Mouse (Mus musculus): Measurements from ENCODE around the gene Pex11g. TPM values are rescaled to one million over a fixed set of nuclear protein-coding genes. Genes with fewer than 3 reads are reported as not detected.

The Pex11g gene
- polyA plus RNA-seq, 1 experiment from 2014 or later: 3.4 TPM

DNA sequence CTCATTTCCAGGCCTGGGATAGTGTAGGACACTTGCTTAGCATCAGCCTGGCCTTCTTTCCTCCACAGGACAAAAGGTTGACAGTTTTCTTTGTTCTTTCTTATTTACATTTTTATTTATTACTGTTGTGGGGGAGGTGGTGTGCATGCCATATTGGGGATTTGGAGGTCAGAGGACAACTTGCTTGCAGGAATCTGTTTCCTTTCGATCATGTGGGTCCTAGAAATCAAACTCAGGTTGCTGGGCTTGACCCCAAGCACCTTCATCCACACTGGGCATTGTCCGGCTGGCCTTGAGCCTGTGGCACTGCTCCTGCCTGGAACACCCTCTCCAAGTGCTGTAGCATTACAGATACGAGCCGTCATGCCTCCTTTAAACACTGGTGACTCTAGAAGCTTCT lies 50.6 kb downstream of the Pex11g start:
- DNase-seq (ENCODE audit: low spot score): no peak
- no peak overlapping the region for H3K27ac ChIP-seq (replicated peaks; ENCODE audit: low read depth, low read length)
- no peak for ATAC-seq (ENCODE audit: low read depth)
- H3K9me3 ChIP-seq (ENCODE audit: control insufficient read depth, low read length): no peaks in the 10 kb centered on the region
- H3K27me3 ChIP-seq (replicated peaks; ENCODE audit: control insufficient read depth, insufficient read depth, low read length): no peaks in the 10 kb centered on the region
- no peak overlapping the region for H3K9ac ChIP-seq (ENCODE audit: low read depth, low read length)
- 41% methylated on average over 4 of the region's 4 CpGs for WGBS
- no peaks in the 10 kb centered on the region for H3K36me3 ChIP-seq (ENCODE audit: control insufficient read depth, insufficient read depth, low read length)
- no peak overlapping the region for H3K4me2 ChIP-seq (ENCODE audit: low read depth, low read length)
- peaks cover 6% of the 10 kb centered on the region for H3K4me1 ChIP-seq (ENCODE audit: control insufficient read depth, insufficient read depth, low read length)
- no peak overlapping the region for H3K4me3 ChIP-seq (ENCODE audit: low read depth, low read length)

- Histone ChIP-seq H3K9ac (ENCODE audit: low read depth, low read length) (no peak overlapping the region), H3K4me3 (ENCODE audit: low read depth, low read length) (no peak overlapping the region), H3K27me3 (replicated peaks; ENCODE audit: control insufficient read depth, insufficient read depth, low read length) (no peaks in the 10 kb centered on the region), H3K36me3 (ENCODE audit: control insufficient read depth, insufficient read depth, low read length) (no peaks in the 10 kb centered on the region), H3K4me1 (ENCODE audit: control insufficient read depth, insufficient read depth, low read length) (peaks cover 6% of the 10 kb centered on the region), H3K9me3 (ENCODE audit: control insufficient read depth, low read length) (no peaks in the 10 kb centered on the region), H3K27ac (replicated peaks; ENCODE audit: low read depth, low read length) (no peak overlapping the region), H3K4me2 (ENCODE audit: low read depth, low read length) (no peak overlapping the region)
- ATAC-seq (ENCODE audit: low read depth) (no peak), DNase-seq (ENCODE audit: low spot score) (no peak)
- 87% methylated on average over 6 of the region's 6 CpGs for WGBS
These were observed 51.8 kb downstream of the Pex11g start for GRCm38 (mm10) chr8:3415661-3416060.

DNA sequence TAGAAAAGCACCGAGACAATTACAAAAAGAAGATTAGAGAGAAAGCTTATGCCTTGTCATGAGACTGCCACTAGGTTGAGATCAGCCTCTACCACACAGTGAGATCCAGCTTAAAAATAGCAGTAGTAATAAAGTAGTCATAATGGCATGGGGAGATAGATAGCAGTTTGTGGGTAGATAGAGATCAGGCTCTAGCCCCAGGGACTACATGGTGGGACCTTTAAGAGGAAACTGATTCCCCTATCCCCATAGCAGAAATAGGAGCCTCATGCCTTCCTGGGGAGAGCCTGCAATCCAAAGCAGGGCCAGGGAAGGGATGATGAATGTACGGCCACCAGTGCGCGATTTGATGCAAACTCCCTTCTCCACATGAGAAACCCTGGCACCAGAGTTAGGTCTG lies 52.2 kb downstream of the Pex11g start:
- no peaks in the 10 kb centered on the region for H3K9me3 ChIP-seq (ENCODE audit: control insufficient read depth, low read length)
- no peaks in the 10 kb centered on the region for H3K36me3 ChIP-seq (ENCODE audit: control insufficient read depth, insufficient read depth, low read length)
- H3K9ac ChIP-seq (ENCODE audit: low read depth, low read length): no peak overlapping the region
- ATAC-seq (ENCODE audit: low read depth) (no peak), DNase-seq (ENCODE audit: low spot score) (no peak)
- no peaks in the 10 kb centered on the region for H3K27me3 ChIP-seq (replicated peaks; ENCODE audit: control insufficient read depth, insufficient read depth, low read length)
- 64% methylated on average over 4 of the region's 4 CpGs for WGBS
- H3K27ac ChIP-seq (replicated peaks; ENCODE audit: low read depth, low read length): no peak overlapping the region
- no peak overlapping the region for H3K4me2 ChIP-seq (ENCODE audit: low read depth, low read length)
- H3K4me1 ChIP-seq (ENCODE audit: control insufficient read depth, insufficient read depth, low read length): peaks cover 6% of the 10 kb centered on the region
- H3K4me3 ChIP-seq (ENCODE audit: low read depth, low read length): no peak overlapping the region

DNA sequence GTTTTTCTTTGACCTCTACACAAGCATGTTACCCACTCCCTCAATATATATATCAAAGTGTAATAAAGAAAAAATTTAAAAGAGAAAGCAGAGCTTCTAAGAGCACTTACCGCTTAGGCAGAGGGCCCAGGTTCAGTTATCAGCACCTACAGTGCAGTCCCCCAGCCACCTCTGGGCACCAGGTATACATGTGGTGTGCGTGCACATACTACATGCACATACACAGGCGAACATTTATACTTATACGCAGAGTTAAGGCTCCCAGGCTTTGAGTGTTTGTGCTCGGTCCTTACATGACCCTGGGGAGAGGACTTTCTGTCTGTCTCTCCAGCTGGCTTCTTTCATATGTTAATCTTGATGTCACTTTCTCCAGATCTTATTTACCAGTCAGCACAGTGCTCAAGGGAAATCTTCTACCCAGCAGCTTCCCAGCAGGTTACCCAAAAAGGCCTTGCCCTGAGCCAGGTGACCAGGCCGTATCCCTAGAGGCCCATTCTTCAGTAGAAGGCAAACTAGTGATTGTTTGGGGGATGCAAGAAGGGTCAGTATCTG lies 52.8 kb downstream of the Pex11g start:
- H3K36me3 ChIP-seq (ENCODE audit: control insufficient read depth, insufficient read depth, low read length): no peaks in the 10 kb centered on the region
- H3K4me3 ChIP-seq (ENCODE audit: low read depth, low read length): no peak overlapping the region
- no peaks in the 10 kb centered on the region for H3K9me3 ChIP-seq (ENCODE audit: control insufficient read depth, low read length)
- no peak overlapping the region for H3K9ac ChIP-seq (ENCODE audit: low read depth, low read length)
- 65% methylated on average over 6 of the region's 6 CpGs for WGBS
- no peak for DNase-seq (ENCODE audit: low spot score)
- H3K4me2 ChIP-seq (ENCODE audit: low read depth, low read length): no peak overlapping the region
- H3K27ac ChIP-seq (replicated peaks; ENCODE audit: low read depth, low read length): no peak overlapping the region
- ATAC-seq (ENCODE audit: low read depth): no peak
- H3K27me3 ChIP-seq (replicated peaks; ENCODE audit: control insufficient read depth, insufficient read depth, low read length): no peaks in the 10 kb centered on the region
- peaks cover 6% of the 10 kb centered on the region for H3K4me1 ChIP-seq (ENCODE audit: control insufficient read depth, insufficient read depth, low read length)

GRCm38 (mm10) chr8:3412816-3413215 lies 54.7 kb downstream of the Pex11g start:
- Histone ChIP-seq H3K9ac (ENCODE audit: low read depth, low read length) (no peak overlapping the region), H3K4me3 (ENCODE audit: low read depth, low read length) (no peak overlapping the region), H3K27me3 (replicated peaks; ENCODE audit: control insufficient read depth, insufficient read depth, low read length) (no peaks in the 10 kb centered on the region), H3K36me3 (ENCODE audit: control insufficient read depth, insufficient read depth, low read length) (no peaks in the 10 kb centered on the region), H3K27ac (replicated peaks; ENCODE audit: low read depth, low read length) (no peak overlapping the region), H3K4me1 (ENCODE audit: control insufficient read depth, insufficient read depth, low read length) (peaks cover 4% of the 10 kb centered on the region), H3K4me2 (ENCODE audit: low read depth, low read length) (no peak overlapping the region), H3K9me3 (ENCODE audit: control insufficient read depth, low read length) (no peaks in the 10 kb centered on the region)
- DNase-seq (ENCODE audit: low spot score) (no peak), ATAC-seq (ENCODE audit: low read depth) (no peak)
- 100% methylated on average over 1 of the region's 1 CpGs for WGBS

- Histone ChIP-seq H3K4me1 (ENCODE audit: control insufficient read depth, insufficient read depth, low read length) (no peaks in the 10 kb centered on the region), H3K27ac (replicated peaks; ENCODE audit: low read depth, low read length) (no peak overlapping the region), H3K36me3 (ENCODE audit: control insufficient read depth, insufficient read depth, low read length) (no peaks in the 10 kb centered on the region), H3K4me2 (ENCODE audit: low read depth, low read length) (no peak overlapping the region), H3K9me3 (ENCODE audit: control insufficient read depth, low read length) (no peaks in the 10 kb centered on the region), H3K4me3 (ENCODE audit: low read depth, low read length) (no peak overlapping the region), H3K9ac (ENCODE audit: low read depth, low read length) (no peak overlapping the region), H3K27me3 (replicated peaks; ENCODE audit: control insufficient read depth, insufficient read depth, low read length) (no peaks in the 10 kb centered on the region)
- DNase-seq (ENCODE audit: low spot score) (no peak), ATAC-seq (ENCODE audit: low read depth) (no peak)
- WGBS: 84% methylated on average over 7 of the region's 7 CpGs
These were observed 55.6 kb downstream of the Pex11g start for GRCm38 (mm10) chr8:3411901-3412301.

DNA sequence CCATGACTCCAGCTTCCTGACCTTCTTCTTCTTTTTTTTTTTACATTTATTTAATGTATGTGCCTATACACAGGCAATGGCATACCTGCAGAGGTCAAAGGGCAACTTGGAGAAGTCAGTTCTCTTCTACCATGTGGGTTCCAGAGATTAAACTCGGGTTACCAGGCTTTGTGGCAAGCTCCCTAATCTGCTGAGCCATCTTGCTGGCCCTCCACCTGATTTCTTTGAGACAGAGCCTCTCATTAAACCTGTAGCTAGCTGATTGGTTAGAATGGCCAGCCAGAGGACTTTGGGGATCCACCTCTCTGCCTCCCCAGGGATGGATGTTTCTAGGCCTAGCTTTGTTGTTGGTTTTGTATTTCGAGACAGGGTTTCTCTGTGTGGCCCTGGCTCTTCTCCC lies 56.4 kb downstream of the Pex11g start:
- no peak for ATAC-seq (ENCODE audit: low read depth)
- 75% methylated on average over 2 of the region's 2 CpGs for WGBS
- Histone ChIP-seq H3K4me1 (ENCODE audit: control insufficient read depth, insufficient read depth, low read length) (no peaks in the 10 kb centered on the region), H3K27me3 (replicated peaks; ENCODE audit: control insufficient read depth, insufficient read depth, low read length) (no peaks in the 10 kb centered on the region), H3K9ac (ENCODE audit: low read depth, low read length) (no peak overlapping the region), H3K27ac (replicated peaks; ENCODE audit: low read depth, low read length) (no peak overlapping the region), H3K9me3 (ENCODE audit: control insufficient read depth, low read length) (no peaks in the 10 kb centered on the region), H3K36me3 (ENCODE audit: control insufficient read depth, insufficient read depth, low read length) (no peaks in the 10 kb centered on the region), H3K4me2 (ENCODE audit: low read depth, low read length) (no peak overlapping the region), H3K4me3 (ENCODE audit: low read depth, low read length) (no peak overlapping the region)
- no peak for DNase-seq (ENCODE audit: low spot score)

- H3K9me3 ChIP-seq (ENCODE audit: control insufficient read depth, low read length): no peaks in the 10 kb centered on the region
- H3K27ac ChIP-seq (replicated peaks; ENCODE audit: low read depth, low read length): no peak overlapping the region
- H3K4me3 ChIP-seq (ENCODE audit: low read depth, low read length): no peak overlapping the region
- DNase-seq (ENCODE audit: low spot score): no peak
- H3K9ac ChIP-seq (ENCODE audit: low read depth, low read length): no peak overlapping the region
- no peaks in the 10 kb centered on the region for H3K36me3 ChIP-seq (ENCODE audit: control insufficient read depth, insufficient read depth, low read length)
- WGBS: 83% methylated on average over 3 of the region's 3 CpGs
- no peaks in the 10 kb centered on the region for H3K27me3 ChIP-seq (replicated peaks; ENCODE audit: control insufficient read depth, insufficient read depth, low read length)
- H3K4me2 ChIP-seq (ENCODE audit: low read depth, low read length): no peak overlapping the region
- no peaks in the 10 kb centered on the region for H3K4me1 ChIP-seq (ENCODE audit: control insufficient read depth, insufficient read depth, low read length)
- no peak for ATAC-seq (ENCODE audit: low read depth)
These were observed 60.1 kb downstream of the Pex11g start for GRCm38 (mm10) chr8:3407417-3407816.
